18 mouse cellular contexts compared by ENCODE assay signal in the genomic region with DNA sequence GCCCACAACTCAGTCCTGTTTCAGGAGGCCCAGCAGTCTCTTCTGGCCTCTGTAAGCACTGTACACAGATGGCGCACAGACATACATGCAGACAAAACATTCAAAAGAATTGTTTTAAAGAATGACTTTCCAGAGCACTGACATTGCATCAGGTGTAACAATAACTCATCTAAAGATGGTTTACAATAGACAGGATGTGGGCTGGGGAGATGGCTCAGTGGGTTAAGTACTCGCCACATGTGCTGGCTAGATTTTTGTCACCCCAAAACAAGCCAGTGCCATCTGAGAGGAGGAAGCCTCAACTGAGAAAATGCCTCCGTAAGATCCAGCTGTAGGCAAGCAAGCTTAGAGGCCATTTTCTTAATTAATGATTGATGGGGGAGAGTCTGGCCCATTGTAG. TPM values are rescaled to one million over a fixed set of nuclear protein-coding genes. Genes with fewer than 3 reads are reported as not detected.
DNase-seq lines count a peak whose midpoint lies in the region; ATAC-seq and TF ChIP-seq lines count a peak whose summit lies in the region.
"Had no signal": no experiment of that assay in that cellular context is flagged by ENCODE, and none has a peak within 500 bp of the region (broad histone marks: within the 10 kb centered on the region; RNA-seq: fewer than 3 reads in every experiment).

No protein-coding gene starts in this region.

- no peak overlapping the region for H3K4me2 ChIP-seq in heart, embryonic 11.5 days
- H3K4me2 ChIP-seq: heart, embryonic 12.5 days; hindbrain, embryonic 12.5 days; liver, embryonic 15.5 days; midbrain, embryonic 15.5 days; neural tube, embryonic 12.5 days had no signal

- H3K9ac ChIP-seq in heart, embryonic 11.5 days (ENCODE audit: low read depth, low read length), result no peak overlapping the region
- H3K9ac ChIP-seq: heart, embryonic 12.5 days; hindbrain, embryonic 12.5 days; liver, embryonic 15.5 days; midbrain, embryonic 15.5 days; neural tube, embryonic 12.5 days had no signal

- WGBS in thymus, adult 2 months, result 8% methylated on average over 3 of the region's 3 CpGs
- 71% methylated on average over 3 of the region's 3 CpGs for WGBS in heart, embryonic 11.5 days (ENCODE audit: insufficient replicate concordance)

- no peaks in the 10 kb centered on the region for H3K9me3 ChIP-seq in heart, embryonic 11.5 days (replicated peaks; ENCODE audit: control insufficient read depth, low read length)
- H3K9me3 ChIP-seq: heart, embryonic 12.5 days; hindbrain, embryonic 12.5 days; liver, embryonic 15.5 days; midbrain, embryonic 15.5 days; neural tube, embryonic 12.5 days had no signal

- peak overlapping the region; percentile 92 for H3K27ac ChIP-seq in thymus, adult 2 months (ENCODE audit: control insufficient read depth, insufficient read depth, low read length)
- no peak overlapping the region for H3K27ac ChIP-seq in heart, embryonic 11.5 days (ENCODE audit: low read depth, low read length)
- H3K27ac ChIP-seq: hindbrain, embryonic 12.5 days; liver, embryonic 15.5 days; midbrain, embryonic 15.5 days; neural tube, embryonic 12.5 days; stomach, postnatal 0 days had no signal

- H3K36me3 ChIP-seq in thymus, adult 2 months (ENCODE audit: control insufficient read depth, insufficient read depth, low read length), result no peaks in the 10 kb centered on the region
- H3K36me3 ChIP-seq in heart, embryonic 11.5 days (ENCODE audit: control insufficient read depth, insufficient read depth, low read length), result no peaks in the 10 kb centered on the region
- H3K36me3 ChIP-seq: heart, embryonic 12.5 days; hindbrain, embryonic 12.5 days; liver, embryonic 15.5 days; midbrain, embryonic 15.5 days; neural tube, embryonic 12.5 days had no signal

- H3K27me3 ChIP-seq in thymus, adult 2 months (ENCODE audit: control insufficient read depth, insufficient read depth, low read length), result no peaks in the 10 kb centered on the region
- H3K27me3 ChIP-seq in heart, embryonic 11.5 days (ENCODE audit: control insufficient read depth, insufficient read depth, low read length), result peaks cover 28% of the 10 kb centered on the region

- no peak for ATAC-seq in heart, embryonic 11.5 days (replicated peaks; ENCODE audit: insufficient number of reproducible peaks, low FRiP score, low TSS enrichment)
- ATAC-seq: forebrain, embryonic 16.5 days; lung, postnatal 0 days; midbrain, embryonic 15.5 days had no signal

- peaks cover 43% of the 10 kb centered on the region for H3K4me1 ChIP-seq in thymus, adult 2 months (replicated peaks; ENCODE audit: control insufficient read depth, insufficient read depth, low read length)
- H3K4me1 ChIP-seq in heart, embryonic 11.5 days (ENCODE audit: control insufficient read depth, insufficient read depth, low read length), result no peaks in the 10 kb centered on the region
- H3K4me1 ChIP-seq: heart, embryonic 12.5 days; hindbrain, embryonic 12.5 days; midbrain, embryonic 15.5 days; neural tube, embryonic 12.5 days had no signal

- no peak overlapping the region for H3K4me3 ChIP-seq in thymus, adult 2 months (ENCODE audit: control insufficient read depth, insufficient read depth, low read length)
- H3K4me3 ChIP-seq in heart, embryonic 11.5 days (ENCODE audit: low read depth, low read length), result no peak overlapping the region
- H3K4me3 ChIP-seq: heart, embryonic 12.5 days; hindbrain, embryonic 12.5 days; liver, embryonic 15.5 days; midbrain, embryonic 15.5 days; neural tube, embryonic 12.5 days had no signal

- DNase-seq in 416B (ENCODE audit: low read depth) (peak; percentile 48), A20 (ENCODE audit: low read depth, low spot score) (peak; percentile 32)
- DNase-seq in induced T-regulatory cell, adult 2 months (ENCODE audit: low read depth), result peak; percentile 88
- DNase-seq in thymus, adult 2 months, result peak; percentile 60
- no peak for DNase-seq in cerebellum, adult 9-10 months
- DNase-seq in right cerebral cortex, postnatal 4 days, result no peak
- DNase-seq in embryo, embryonic 10 days (ENCODE audit: low spot score), result no peak
- DNase-seq: adrenal gland, adult 2 months; heart, postnatal 14 days had no signal

- no peak for TF ChIP-seq POLR2A in thymus, adult 2 months (IDR thresholded peaks at IDR 0.05; ENCODE audit: control insufficient read depth, extremely low read depth, insufficient read depth, low read length, poor library complexity)

- TF ChIP-seq CTCF in thymus, adult 2 months (IDR thresholded peaks at IDR 0.05; ENCODE audit: borderline replicate concordance, control insufficient read depth, extremely low read depth, insufficient read depth, low read length, poor library complexity), result no peak

RNA-seq across cellular contexts. Expression of a gene that starts 13.1 kb away (rescaled TPM):
- polyA plus RNA-seq in thymus, adult 2 months (2012; rRNA removed), result 51.7 and 57.2 TPM in 2 replicates
- 5.6 and 8.1 TPM in 2 replicates for polyA plus RNA-seq in heart, embryonic 11.5 days (2014; fragmentation: Nextera tagmentation; extraction: Ambion mirVana)

RNA-seq across cellular contexts. Expression of a gene that starts 19.9 kb away (rescaled TPM):
- polyA plus RNA-seq in thymus, adult 2 months (2012; rRNA removed), result 13.4 and 14.3 TPM in 2 replicates
- 1.9 and 2.6 TPM in 2 replicates for polyA plus RNA-seq in heart, embryonic 11.5 days (2014; fragmentation: Nextera tagmentation; extraction: Ambion mirVana)

RNA-seq across cellular contexts. Expression of a gene that starts 49.9 kb away (rescaled TPM):
- polyA plus RNA-seq in thymus, adult 2 months (2012; rRNA removed), result 31.8 and 33.0 TPM in 2 replicates
- polyA plus RNA-seq in heart, embryonic 11.5 days (2014; fragmentation: Nextera tagmentation; extraction: Ambion mirVana), result 60.6 and 61.9 TPM in 2 replicates

Comparison
In these comparisons a context has a peak if more than half of its experiments do, and no peak if none do; other contexts are left out.
1. DNase-seq: peak in 416B (single experiment), A20 (single experiment), induced T-regulatory cell, adult 2 months (single experiment) and thymus, adult 2 months (single experiment); none in cerebellum, adult 9-10 months (single experiment), right cerebral cortex, postnatal 4 days (single experiment) and embryo, embryonic 10 days (single experiment).